Mouse (Mus musculus) monocyte, adult 2 months (primary cell): ENCODE measurements at regions not wholly inside any gene's neighbourhood (a gene's known extent, or its start where the extent isn't known, plus 50 kb on each side); places are given as distances from the start of the nearest gene placed in this dataset.

Experiments used
- DNase-seq, 2 experiments: peaks; one replicate each; pipeline ENCODE4 v3.0.0; 2022; ENCODE audit warnings: low spot score in 2 of 2, low read depth in 1 of 2

DNA sequence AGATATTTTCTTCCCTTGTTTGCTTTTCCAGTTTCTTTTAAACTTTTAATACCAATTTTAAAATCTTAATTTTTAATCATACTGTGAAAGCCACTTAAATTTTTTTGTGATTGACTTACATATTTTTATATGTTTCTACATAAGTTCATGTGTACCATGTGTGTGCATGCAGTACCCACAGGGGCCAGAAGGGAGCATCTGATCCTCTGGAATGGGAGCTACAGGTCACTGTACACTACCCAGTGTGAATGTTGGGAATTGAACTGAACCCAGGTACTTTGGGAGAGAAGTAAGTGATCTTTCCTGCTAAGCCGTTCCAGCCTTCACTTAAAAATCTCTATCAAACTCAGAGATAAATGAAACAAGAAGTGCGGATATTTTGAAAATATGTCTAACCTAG, 302.5 kb upstream of the Gm15217 start:
- no peak for DNase-seq

DNA sequence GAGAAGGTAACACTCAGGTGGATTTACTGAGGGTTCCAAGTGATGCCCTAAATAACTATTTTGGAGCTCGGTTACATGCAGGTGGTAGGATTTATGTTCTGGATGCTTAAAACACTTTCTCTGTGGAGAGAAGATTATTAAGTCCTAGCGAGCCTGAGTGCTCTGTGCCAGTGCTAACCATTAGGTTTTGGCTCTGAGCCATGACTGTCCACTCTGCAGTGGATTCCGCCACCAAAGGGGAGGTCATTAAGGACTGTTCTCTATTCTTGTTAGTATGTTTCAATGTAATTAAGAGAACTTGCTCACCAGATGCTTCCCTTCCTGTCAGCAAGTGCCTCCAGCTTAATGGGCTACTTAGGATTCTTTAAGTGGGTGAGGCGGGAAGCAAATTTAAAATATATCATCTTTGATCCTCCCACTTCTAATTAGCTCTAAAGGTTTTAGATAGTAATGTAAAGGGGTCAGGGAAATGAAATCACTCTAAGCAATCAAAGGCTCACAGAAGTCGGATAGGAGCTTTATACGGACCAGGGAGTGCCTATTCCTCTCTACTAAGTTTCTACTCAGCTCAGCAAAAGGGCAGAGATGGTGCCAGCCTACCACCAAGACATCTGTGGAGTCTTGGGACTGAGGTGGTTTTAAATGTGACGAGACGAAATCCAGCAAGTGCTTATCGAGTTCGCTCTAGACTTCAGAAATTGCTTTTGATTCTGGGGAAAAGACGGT, 301.6 kb upstream of the Gm15217 start:
- no peak for DNase-seq

DNA sequence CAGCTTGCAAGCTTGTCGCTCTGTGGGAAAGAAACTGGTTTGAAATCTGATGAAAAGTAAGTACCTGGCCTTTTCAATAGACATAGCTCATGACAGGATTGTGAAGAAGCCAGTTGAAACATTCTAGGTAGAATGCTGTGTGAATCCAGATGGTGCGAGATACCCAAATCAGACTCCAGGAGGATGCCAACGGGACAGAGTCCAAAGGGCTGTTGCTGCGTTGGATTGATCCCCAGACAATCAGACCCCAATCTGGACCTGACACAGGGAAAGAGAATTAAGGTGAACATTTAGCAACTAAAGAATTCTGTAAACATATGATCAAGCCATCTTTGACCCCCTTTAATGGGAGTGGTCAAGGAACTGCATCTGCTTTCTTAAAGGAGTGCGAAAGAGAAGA, 296.6 kb upstream of the Gm15217 start:
- DNase-seq: no peak

DNA sequence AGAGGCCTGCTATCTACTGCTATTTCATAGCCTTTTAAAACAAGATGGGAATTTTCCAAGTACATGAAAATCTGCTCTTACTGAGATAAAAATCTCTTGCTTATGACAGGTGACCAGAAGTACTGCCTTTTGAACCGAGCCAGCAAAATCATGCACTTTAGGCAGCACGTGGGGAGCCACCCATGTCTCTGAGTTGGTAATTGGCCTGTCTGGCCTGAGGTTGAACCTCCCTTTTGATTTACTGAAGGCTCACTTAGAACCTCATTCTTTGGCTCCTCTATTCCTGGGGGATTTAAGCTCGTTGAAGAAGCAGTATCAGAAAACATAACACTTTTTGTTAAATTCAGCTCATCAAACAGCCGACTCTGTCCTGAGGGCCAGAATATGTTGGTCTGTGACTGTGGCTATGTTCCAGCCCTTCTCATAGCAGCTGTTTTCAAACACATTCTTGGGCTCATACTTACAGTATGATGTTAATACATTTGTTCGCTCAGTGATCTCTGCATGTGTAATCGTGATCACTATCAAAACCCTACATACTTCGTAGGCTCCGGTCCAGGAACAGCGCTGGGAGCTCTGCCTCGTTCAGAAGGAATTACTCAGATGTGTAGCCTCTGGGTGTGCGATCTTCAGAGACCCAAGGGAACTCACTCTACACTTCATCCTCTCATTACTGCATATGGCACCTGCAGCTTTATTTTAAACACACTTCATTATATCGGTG, 290.1 kb upstream of the Gm15217 start:
- no peak for DNase-seq

DNA sequence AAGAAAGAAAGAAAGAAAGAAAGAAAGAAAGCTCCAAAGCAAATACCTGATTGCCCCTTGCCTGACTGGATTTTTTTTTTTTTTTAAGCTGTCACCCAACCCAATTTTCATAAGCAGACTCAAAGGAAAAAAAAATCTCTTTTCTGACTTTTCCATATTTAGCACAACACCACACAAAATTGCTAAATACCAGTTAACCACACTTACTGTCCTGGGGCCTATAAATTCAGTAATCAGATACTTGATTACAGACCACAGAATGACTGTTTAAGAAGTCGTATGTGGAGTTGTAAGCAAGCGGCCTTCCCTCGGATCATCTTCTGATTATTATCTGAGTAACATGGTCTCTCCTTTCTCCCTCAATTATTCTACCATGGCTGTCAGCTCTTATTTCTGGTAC, 263.3 kb upstream of the Gm15217 start:
- no peak for DNase-seq

DNA sequence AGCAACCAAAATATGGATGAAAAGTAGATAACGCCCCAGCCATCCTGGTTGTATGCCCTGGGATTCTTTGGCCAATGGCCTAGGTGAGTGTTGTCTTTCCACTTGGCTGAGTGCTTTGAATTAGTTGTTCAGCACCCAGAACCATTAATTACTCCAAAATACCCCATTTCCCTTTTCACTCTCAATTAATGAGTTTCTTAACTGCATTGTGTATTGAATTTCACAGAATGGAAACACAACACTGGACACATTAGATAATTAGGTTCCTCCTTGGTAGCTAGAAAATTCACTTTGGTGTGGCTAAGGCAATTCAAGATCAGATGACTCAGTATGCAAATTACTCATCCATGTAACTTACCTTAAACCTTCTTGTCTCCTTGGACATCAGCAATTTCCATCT, 252.7 kb upstream of the Gm15217 start:
- DNase-seq: no peak

DNA sequence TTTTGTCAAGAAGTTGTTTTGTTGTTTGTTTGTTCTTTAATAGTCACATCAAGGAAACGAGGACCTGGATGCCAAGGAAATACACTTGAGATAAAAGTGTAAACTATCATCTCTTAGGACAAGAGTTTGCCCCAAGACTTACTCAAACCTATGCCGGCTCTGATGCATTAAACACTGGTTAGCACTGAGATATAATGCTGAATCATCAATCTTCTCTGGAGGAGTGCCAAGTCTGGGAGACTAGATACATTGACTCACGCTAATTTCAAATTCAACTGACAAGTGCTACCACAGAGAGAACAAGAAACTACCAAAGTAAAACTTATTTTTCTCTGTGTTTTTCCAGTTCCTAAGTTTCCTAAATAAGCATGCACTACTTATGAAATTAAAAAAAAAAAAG, 249.5 kb upstream of the Gm15217 start:
- DNase-seq: no peak

DNA sequence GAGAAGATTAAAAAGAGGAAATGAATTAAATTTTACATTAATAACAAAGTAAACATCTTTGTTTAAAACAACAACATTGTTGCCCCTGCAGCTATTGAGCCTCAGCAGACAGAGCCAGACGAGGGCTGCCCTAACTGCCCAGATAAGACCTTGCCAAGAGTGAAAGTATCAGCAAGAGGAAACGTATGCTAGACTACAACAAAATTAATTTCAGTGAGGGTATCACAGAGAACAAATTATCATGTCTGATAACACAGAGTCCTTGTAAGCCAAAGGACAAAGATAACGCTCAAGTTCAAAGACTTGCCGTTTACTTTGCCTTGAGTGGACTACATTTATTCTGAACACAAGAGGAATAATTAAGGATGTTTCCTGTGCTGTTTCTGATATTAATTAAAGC, 235.0 kb upstream of the Gm15217 start:
- no peak for DNase-seq

DNA sequence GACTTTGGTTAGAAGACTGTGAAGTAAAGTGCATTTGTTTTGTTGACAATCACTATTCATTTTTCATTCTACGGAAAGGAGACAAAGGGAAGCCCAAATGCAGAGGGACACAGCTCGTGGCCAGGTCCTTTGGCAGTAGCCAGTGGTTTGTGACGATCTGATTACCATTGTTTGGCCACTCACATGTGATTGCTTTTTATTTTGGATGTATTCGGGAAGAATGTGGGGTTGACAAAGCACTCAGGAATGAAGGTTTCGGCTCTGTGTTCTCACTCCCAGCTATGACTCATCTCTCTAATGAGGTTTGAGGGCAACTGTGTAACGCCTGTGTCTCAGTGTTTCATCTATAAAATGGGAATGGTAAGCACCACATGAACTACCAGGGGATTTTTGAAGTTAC, 234.5 kb upstream of the Gm15217 start:
- DNase-seq: no peak

DNA sequence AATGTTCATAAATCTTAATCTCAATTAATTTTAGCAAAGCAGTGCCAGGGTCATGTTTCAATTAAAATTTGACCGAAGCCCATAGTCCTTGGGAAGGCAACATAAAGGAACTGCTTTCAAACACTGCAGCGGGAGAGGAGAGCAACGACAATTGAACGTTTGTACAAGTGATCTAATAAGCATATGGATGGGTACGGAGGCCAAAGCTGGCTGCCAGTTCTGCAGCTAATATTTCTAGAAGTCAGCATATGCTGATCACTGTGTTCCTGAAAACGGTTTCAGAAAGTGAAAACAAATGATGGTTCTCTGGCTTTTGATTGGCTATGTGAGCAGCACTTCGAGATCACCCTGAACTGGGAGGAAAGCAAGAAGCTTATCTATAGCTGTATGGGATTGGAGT, 233.6 kb upstream of the Gm15217 start:
- DNase-seq: no peak

DNA sequence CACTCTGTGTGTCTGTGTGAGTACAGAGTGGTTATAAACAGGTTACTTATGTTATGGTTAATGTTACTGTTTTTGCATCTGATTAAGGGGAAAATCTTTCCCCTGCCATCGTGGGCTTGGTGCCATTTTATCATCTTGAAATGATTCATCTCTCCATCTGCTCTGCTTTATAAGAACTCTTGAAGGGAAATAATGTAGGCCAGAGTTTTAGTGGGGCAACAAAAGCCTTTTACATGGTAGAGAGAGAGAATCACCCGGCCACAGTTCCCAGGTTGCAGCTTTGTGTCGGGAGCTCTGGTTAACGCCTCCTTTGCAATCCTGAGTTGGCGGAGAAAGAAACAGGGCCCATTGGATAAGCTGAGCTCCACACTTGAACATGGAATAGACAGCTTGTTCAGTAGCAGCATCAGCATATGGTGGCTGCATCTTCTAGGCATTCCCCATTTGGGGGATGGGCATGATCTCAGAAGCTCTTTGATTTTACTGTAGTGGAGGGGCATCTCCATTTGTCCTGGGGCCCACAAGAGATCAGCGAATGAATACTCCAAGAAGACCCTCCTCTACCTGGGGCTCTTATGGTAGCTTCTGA, 230.0 kb upstream of the Gm15217 start:
- DNase-seq: no peak

DNA sequence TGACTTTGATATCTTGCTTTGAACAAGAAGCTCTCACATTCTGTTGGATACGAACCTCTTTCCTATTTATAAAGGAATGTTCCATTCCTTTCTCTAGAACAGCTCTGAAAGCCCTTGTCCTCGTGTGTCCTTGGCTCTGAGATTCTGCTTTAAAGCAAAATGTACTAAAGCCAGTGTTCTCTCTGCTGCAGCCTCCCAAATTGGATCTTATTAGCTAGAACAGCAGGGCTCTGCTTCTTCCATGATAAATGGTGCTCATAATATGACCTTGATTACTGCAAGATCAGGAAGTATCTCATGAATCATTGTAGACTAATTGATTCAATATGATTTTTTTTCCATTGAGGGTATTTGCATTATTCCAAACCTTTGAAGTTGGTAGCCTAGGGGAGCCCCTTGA, 220.5 kb upstream of the Gm15217 start:
- DNase-seq: no peak

DNA sequence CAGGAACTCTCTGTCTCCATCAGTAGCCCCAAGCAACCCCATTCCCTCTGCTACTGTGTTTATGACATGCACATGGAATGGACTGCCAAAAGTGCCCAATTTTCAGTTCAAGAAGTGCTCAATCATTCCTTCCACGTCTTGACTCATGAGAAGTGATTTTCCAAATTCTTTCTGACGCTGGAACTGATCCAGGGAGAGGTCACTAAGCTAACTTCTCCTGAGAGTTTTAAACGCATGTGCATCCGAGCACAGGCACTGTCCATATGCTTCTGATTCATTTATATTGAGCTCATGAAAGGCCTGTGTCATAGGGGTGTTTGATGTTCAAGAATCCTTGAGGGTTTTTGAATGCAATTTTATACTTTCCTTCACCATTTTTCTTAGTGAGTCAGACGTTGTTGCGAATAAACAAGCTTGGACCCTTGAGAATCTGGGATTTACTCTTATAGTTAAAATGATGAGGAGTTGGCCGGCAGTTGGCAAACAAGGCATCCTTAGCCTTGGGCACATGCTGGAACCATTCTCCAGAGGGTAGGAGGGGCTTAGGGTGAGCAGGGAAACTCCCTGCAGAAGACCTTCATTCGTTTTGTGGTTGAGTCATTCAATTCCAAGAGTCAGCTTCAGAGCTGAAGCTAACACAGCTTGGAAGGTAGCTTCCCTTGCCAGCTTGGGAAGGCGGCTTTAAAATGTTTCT, 206.9 kb upstream of the Gm15217 start:
- no peak for DNase-seq

DNA sequence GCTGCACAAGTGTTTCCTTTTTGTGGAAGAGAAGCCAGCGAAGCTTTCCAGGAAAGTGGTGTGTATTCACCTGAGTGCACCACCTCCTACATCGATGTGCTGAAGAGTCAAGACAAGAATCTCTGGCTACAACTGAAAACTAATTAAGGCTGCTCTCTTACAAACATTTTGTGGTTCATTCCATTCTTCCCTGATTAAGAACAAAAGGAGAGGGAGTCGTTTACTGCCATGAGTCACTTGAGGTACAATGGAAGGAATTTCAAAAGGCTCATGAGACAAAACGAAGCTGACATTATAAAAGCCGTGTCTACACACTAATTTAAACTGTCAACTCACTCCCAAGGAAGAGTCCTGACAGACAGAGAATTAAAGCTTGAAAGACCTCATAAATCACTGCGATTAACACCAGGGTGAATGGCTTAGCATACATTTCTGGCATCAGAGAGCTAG, 206.3 kb upstream of the Gm15217 start:
- DNase-seq: no peak

DNA sequence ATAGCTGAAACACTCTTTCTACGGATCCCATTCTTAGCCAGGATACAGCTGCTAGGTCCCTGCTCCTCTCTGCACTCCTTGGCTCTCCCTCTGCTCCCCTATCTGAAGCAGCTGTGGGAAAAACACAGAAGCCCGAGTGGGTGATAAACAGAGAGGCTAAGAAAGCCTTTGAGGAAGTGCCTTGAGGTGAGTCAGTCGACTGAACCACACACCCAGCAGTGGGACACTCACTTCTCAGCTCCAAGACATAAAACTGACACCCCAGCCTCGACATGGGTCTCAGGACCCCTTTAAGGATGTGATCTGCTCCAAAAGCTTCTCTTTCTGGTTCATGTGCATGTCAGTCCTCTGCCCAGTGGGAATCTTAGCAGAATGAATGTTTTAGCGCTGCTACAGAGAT, 204.8 kb upstream of the Gm15217 start:
- DNase-seq: no peak

DNA sequence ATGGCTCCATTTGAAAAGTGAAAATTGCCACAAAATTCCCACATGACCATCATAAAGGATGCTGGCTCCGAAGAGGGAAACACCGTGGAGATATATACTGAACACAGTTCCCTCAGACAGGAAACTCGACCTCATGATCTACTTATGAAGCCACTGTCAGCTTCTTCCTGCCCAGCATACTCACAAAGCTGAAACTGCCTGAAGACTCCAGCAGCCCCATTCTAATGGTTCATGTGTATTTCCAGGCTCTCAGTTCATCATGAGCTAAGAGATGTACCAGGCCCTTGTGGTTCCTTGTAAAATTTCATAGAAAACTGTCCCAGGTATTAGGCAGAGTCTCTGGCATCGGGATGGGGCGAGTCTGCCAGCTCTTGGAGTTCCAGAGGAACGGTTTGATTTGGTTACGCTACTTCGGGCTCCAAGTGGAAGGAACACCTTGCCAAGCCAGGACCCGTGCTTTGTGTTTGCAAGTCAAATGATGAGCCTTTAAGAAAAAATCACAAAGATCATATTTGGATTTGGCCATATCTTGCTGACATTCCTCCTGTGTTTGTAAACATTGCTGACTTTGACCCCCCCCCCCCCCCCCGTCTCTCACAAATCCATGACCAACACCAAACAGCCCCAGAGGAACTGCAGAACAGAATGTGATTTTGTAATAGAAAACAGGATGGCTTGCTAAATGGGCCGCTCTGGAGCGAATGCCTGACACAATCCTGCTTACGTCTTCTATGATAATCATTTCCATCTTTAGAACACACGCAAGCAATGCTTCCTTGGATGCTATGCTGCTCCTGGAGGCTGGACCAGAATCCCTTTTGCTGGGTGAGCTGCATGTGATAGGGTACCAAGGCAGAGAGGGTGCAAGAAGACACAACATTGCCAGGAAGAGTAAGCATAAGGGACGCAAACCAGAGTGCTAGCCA, 203.7 kb upstream of the Gm15217 start:
- no peak for DNase-seq

DNA sequence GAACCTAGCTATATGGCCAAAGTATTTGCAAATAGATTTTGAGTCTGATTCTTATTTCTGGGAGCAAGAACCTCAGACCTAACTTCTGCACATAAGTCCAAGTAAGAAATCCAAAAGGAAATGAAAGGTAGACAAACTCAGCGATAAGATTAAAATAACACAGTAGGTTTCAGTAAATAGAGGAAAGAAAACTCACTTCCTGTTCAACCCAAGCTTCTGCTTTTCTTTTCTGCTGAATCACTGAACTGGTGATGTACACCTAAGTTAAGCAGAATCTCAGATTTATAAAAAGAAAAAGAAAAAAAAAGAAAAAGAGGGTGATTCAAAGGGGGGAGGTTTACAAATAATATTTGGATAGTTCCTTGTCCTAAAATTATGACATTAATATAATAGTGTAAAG, 200.2 kb upstream of the Gm15217 start:
- DNase-seq: no peak

DNA sequence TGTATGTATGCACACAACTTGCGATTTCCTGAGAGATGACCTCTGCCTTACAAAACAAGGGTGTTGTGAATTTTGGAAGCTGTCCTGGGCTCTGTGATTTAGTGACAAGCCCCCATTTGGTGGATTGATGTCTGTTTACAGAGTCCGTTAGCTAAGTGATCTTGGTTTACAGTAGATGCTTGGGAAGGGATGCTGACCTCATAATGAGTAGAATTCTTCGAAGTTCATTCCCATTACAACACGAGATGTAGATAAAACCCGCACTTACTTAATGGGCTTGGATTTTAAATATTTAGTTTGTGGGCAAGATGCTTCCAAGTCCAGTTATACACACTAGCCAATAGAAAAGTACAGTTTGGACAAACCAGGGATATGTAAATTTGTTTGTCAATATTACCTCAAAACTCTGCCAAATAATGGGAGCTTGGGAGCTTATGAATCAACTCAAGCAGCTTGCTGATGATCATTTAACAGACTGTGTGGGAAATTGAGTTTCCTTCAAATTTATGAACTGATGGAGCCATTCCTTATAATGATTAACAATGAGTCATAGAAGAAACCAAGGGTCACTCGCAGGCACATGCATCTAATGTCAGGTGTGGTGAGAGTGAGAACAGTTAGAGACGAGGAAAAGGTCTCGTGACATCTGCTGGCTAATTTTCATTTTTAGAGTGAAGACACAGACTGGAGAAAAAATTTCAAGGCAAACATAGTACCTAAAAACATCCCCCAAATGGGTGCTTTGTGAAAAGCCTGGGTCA, 187.4 kb upstream of the Gm15217 start:
- no peak for DNase-seq

DNA sequence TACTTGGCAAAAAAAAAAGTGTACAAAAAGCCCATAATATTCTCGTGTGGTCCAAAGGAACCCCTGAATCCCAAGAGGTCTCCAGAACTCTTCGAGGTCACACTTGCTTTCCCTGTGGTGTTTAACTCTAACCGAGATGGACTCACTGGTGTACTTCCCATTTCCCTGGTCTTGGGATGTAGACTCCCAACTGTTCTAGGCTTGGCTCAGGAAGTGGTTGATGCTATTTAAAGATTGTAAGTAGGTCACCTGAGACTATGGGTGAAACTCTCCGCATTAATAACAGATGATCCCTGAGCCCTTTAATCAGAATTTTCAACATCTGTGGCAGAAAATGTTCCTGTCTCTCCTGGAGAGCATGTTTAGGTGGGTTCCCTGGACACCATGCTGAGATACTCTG, 185.6 kb upstream of the Gm15217 start:
- DNase-seq: no peak

DNA sequence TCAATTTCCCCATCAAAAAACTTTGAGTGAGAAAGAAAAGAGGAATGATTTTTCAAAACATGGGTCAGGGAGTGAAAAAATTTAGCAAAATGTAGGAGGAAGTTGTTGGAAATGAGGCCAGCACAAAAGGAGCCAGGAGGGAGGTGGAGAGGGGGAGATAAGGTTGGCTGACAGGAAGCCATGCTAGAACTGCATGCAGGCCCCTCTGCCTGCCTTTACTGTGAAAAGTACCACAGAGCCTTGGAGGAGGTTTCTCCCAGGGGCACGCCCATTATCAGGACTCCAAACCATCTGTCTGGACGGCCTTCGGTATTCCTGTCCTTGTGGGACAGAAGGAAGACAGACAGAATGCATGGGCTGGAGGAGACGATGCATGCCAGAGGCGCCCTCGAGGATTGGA, 183.3 kb upstream of the Gm15217 start:
- no peak for DNase-seq
